Mouse (Mus musculus): ENCODE data around the gene Fip1l1.

GRCm38 (mm10) chr5:74642291-74642690 is 107.0 kb downstream of the Fip1l1 start:
- TF ChIP-seq CTCF (IDR thresholded peaks at IDR 0.05; ENCODE audit: extremely low read depth, insufficient read depth, insufficient read length, insufficient replicate concordance), result no peak
- no peak for TF ChIP-seq POLR2A (IDR thresholded peaks at IDR 0.05; ENCODE audit: low read depth, low read length)

Measured in spleen, adult 2 months (tissue).